Mouse (Mus musculus): ENCODE measurements at regions not wholly inside any gene's neighbourhood (a gene's known extent, or its start where the extent isn't known, plus 50 kb on each side); places are given as distances from the start of the nearest gene placed in this dataset.

DNA sequence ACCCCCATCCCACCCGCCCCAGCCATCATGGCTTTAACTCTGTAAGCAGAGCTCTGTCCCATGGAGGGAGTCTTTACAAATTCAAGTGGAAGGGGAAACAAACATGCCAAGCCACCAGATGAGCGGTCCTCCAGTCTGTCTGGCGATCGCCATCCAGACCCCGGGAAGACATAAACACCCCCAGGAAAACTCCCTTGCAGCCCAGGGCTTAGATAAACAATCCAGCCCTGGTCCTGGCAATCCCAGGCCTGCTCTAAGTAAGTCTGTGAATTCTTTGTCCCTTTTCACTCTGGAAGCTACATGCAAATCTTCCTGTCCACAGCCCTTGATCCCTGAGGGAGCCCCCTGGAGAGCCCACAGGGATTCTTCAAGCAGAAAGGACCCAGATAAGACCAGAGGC lies 129.2 kb upstream of the Sox11 start:
- DNase-seq: no peak

- DNase-seq: no peak
Observed at GRCm38 (mm10) chr12:27470346-27470745, 128.0 kb upstream of the Sox11 start.

GRCm38 (mm10) chr12:27468782-27469181 lies 126.4 kb upstream of the Sox11 start:
- no peak for DNase-seq

DNA sequence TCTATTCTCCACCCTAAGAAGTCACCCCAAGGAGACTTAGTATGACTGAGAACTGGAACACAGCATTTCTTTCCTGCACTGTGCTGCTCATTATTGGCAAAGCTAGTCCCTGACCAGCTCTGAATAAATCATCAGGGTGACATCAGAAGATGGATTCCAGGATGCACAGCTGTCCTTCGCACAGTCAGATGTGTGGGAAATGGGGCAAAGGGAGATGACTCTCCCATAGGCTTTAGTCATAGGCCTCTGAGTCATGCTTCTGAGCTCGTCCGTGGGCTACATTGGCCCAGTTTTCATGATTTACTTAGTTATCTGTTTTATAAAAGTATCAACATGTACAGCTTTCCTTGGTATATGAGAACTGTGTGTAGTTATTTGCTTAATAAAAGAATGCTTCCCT lies 125.8 kb upstream of the Sox11 start:
- no peak for DNase-seq

- no peak for DNase-seq
Observed at GRCm38 (mm10) chr12:27465499-27466150, 123.3 kb upstream of the Sox11 start.

DNA sequence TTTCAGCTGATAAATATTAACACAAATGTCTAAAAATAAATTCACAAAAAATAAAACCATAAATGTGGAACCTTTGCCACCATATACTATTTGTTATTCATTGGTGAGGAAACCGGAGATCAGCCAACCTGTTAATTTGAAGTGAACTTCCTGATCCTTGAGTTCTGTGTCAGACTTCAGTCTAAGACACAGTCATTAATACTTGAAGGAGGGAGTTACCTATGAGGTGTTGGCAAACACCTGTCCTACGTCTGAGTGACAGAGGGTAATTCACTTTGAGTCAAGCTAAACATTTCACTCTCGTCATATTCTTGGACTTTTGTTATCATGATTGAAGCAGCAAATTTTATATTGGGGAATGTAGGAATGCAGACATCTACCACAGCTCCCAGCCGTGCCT lies 116.3 kb upstream of the Sox11 start:
- DNase-seq: no peak

DNA sequence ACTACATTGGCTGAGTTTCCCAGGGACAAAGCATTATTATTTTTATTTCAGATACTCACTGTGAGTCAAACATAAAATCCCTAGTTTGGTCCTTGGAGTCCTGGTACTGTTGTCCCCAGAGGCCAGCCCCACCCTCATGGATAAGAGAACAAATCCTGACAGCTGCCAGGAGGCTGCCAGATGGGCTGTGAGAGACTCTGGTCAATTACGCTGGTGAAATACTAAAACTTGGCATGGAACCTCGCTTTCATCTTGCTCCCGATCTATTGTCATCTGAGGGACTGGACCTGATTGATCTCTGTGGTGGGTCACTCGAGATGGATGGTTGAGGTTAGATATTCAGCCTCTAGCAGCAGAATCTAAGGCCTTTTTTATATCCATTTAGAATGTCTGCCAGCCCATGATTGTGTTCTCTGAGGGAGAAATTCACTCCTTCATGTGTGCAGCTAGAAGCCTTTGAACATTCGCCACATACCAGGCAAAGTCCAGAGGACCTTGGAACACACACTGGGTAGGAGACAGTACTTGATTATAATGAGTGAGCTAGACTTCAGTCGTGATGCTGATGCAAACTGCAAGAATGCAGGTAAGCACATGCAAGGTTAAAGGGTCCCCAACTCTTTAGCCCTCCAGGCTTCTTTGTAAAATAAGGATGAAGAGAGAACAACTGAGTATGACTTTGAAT lies 95.4 kb upstream of the Sox11 start:
- peak; percentile 21 for DNase-seq

GRCm38 (mm10) chr12:27431338-27431737 lies 89.0 kb upstream of the Sox11 start:
- DNase-seq: no peak

- no peak for DNase-seq
Observed at GRCm38 (mm10) chr12:27417387-27418009, 75.1 kb upstream of the Sox11 start.

GRCm38 (mm10) chr12:27410555-27410954 lies 68.2 kb upstream of the Sox11 start:
- no peak for DNase-seq

- DNase-seq: no peak
Observed at GRCm38 (mm10) chr12:27408440-27408839, 66.1 kb upstream of the Sox11 start.

DNA sequence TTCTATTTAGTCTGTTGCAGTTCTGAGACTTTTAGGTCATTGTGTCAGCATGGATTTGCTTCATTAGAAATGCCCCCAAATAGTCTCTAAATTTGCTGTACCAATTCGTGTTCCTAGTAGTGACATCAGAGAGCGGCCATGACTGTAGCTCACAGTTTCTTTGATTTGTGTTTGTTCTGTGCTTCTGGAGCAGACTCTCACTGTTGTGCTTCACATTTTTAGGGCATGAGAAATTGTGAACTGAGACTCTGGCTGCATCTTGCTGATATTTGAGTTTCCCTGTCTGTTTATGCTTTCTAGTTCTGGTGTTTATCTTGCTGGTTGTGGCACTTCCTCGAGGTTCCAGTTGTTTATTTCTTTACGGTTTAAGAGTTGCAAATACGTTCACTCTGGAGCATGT lies 57.0 kb upstream of the Sox11 start:
- DNase-seq: no peak

All from kidney, adult 18-20 months (tissue).